Mouse (Mus musculus): ENCODE measurements around the gene Cit.

Cit gene

GRCm38 (mm10) chr5:115915481-115915880 is 70.4 kb downstream of the Cit start:
- WGBS = 63% methylated on average over 5 of the region's 5 CpGs

- 93% methylated on average over 4 of the region's 4 CpGs for WGBS
Observed at GRCm38 (mm10) chr5:115917960-115918359, 72.9 kb downstream of the Cit start.

- 44% methylated on average over 23 of the region's 23 CpGs for WGBS
Observed at GRCm38 (mm10) chr5:115918597-115919351, 73.7 kb downstream of the Cit start.

- 80% methylated on average over 9 of the region's 9 CpGs for WGBS
Observed at GRCm38 (mm10) chr5:115921990-115922389, 76.9 kb downstream of the Cit start.

- 91% methylated on average over 7 of the region's 7 CpGs for WGBS
Observed at GRCm38 (mm10) chr5:115924946-115925345, 79.9 kb downstream of the Cit start.

- 67% methylated on average over 16 of the region's 16 CpGs for WGBS
Observed at GRCm38 (mm10) chr5:115928786-115929507, 83.9 kb downstream of the Cit start.

- WGBS = 63% methylated on average over 11 of the region's 11 CpGs
Observed at GRCm38 (mm10) chr5:115932325-115932724, 87.2 kb downstream of the Cit start.

- 81% methylated on average over 15 of the region's 15 CpGs for WGBS
Observed at GRCm38 (mm10) chr5:115936851-115937250, 91.8 kb downstream of the Cit start.

GRCm38 (mm10) chr5:115937566-115937965 is 92.5 kb downstream of the Cit start:
- WGBS = 74% methylated on average over 6 of the region's 6 CpGs

GRCm38 (mm10) chr5:115938999-115939398 is 93.9 kb downstream of the Cit start:
- 64% methylated on average over 13 of the region's 13 CpGs for WGBS

GRCm38 (mm10) chr5:115942389-115942788 is 97.3 kb downstream of the Cit start:
- 93% methylated on average over 3 of the region's 3 CpGs for WGBS

GRCm38 (mm10) chr5:115944791-115945490 is 99.9 kb downstream of the Cit start:
- whole genome bisulfite sequencing = 66% methylated on average over 11 of the region's 11 CpGs

GRCm38 (mm10) chr5:115947622-115948353 is 102.7 kb downstream of the Cit start:
- 86% methylated on average over 15 of the region's 15 CpGs for WGBS

GRCm38 (mm10) chr5:115950936-115951335 is 105.9 kb downstream of the Cit start:
- WGBS = 89% methylated on average over 7 of the region's 7 CpGs

- 93% methylated on average over 6 of the region's 6 CpGs for WGBS
Observed at GRCm38 (mm10) chr5:115953173-115953572, 108.1 kb downstream of the Cit start.

- WGBS = 53% methylated on average over 6 of the region's 6 CpGs
Observed at GRCm38 (mm10) chr5:115954084-115954483, 109.0 kb downstream of the Cit start.

GRCm38 (mm10) chr5:115954549-115954948 is 109.5 kb downstream of the Cit start:
- WGBS = 70% methylated on average over 14 of the region's 14 CpGs

- 53% methylated on average over 14 of the region's 14 CpGs for WGBS
Observed at GRCm38 (mm10) chr5:115955131-115955530, 110.1 kb downstream of the Cit start.

GRCm38 (mm10) chr5:115956048-115956447 is 111.0 kb downstream of the Cit start:
- 96% methylated on average over 14 of the region's 14 CpGs for WGBS

GRCm38 (mm10) chr5:115957177-115957576 is 112.1 kb downstream of the Cit start:
- 97% methylated on average over 6 of the region's 6 CpGs for WGBS

GRCm38 (mm10) chr5:115958344-115958743 is 113.3 kb downstream of the Cit start:
- WGBS = 47% methylated on average over 1 of the region's 1 CpGs

GRCm38 (mm10) chr5:115958814-115959213 is 113.7 kb downstream of the Cit start:
- 84% methylated on average over 11 of the region's 11 CpGs for WGBS
